Mouse (Mus musculus): ENCODE results near the gene Syt7. TPM values are rescaled to one million over a fixed set of nuclear protein-coding genes. Genes with fewer than 3 reads are reported as not detected.

Gene Syt7
- polyA plus RNA-seq, 1 experiment from 2014 or later = 4.7 TPM

GRCm38 (mm10) chr19:10433879-10434540 is 45.1 kb downstream of the Syt7 start:
- Histone ChIP-seq H3K27me3 (ENCODE audit: control insufficient read depth, insufficient read depth, low read length) (0 out of 2 replicates have a peak, but pooled peaks cover 5% of the 10 kb centered on the region), H3K36me3 (ENCODE audit: control insufficient read depth, insufficient read depth, low read length) (no peaks in the 10 kb centered on the region), H3K9ac (ENCODE audit: low read length) (no peak overlapping the region), H3K4me3 (ENCODE audit: low read depth, low read length) (no peak overlapping the region), H3K4me1 (ENCODE audit: control insufficient read depth, insufficient read depth, low read length) (no peaks in the 10 kb centered on the region), H3K4me2 (ENCODE audit: low read depth) (no peak overlapping the region), H3K27ac (ENCODE audit: low read depth, low read length) (no peak overlapping the region), H3K9me3 (ENCODE audit: control insufficient read depth, low read length) (no peaks in the 10 kb centered on the region)
- ATAC-seq (ENCODE audit: insufficient read depth, low FRiP score, low TSS enrichment) (no peak), DNase-seq (ENCODE audit: low spot score) (no peak)
- WGBS = 76% methylated on average over 9 of the region's 9 CpGs

- Histone ChIP-seq H3K4me2 (ENCODE audit: low read depth) (no peak overlapping the region), H3K27me3 (ENCODE audit: control insufficient read depth, insufficient read depth, low read length) (0 out of 2 replicates have a peak, but pooled peaks cover 5% of the 10 kb centered on the region), H3K4me1 (ENCODE audit: control insufficient read depth, insufficient read depth, low read length) (no peaks in the 10 kb centered on the region), H3K9me3 (ENCODE audit: control insufficient read depth, low read length) (no peaks in the 10 kb centered on the region), H3K4me3 (ENCODE audit: low read depth, low read length) (no peak overlapping the region), H3K36me3 (ENCODE audit: control insufficient read depth, insufficient read depth, low read length) (no peaks in the 10 kb centered on the region), H3K27ac (ENCODE audit: low read depth, low read length) (no peak overlapping the region), H3K9ac (ENCODE audit: low read length) (no peak overlapping the region)
- no peak for ATAC-seq (ENCODE audit: insufficient read depth, low FRiP score, low TSS enrichment)
- no peak for DNase-seq (ENCODE audit: low spot score)
- WGBS = 77% methylated on average over 6 of the region's 6 CpGs
Observed at GRCm38 (mm10) chr19:10434927-10435326, 46.0 kb downstream of the Syt7 start.

- Histone ChIP-seq H3K4me2 (ENCODE audit: low read depth) (no peak overlapping the region), H3K4me1 (ENCODE audit: control insufficient read depth, insufficient read depth, low read length) (no peaks in the 10 kb centered on the region), H3K9ac (ENCODE audit: low read length) (no peak overlapping the region), H3K9me3 (ENCODE audit: control insufficient read depth, low read length) (no peaks in the 10 kb centered on the region), H3K27me3 (ENCODE audit: control insufficient read depth, insufficient read depth, low read length) (0 out of 2 replicates have a peak, but pooled peaks cover 5% of the 10 kb centered on the region), H3K27ac (ENCODE audit: low read depth, low read length) (no peak overlapping the region), H3K36me3 (ENCODE audit: control insufficient read depth, insufficient read depth, low read length) (no peaks in the 10 kb centered on the region), H3K4me3 (ENCODE audit: low read depth, low read length) (no peak overlapping the region)
- ATAC-seq (ENCODE audit: insufficient read depth, low FRiP score, low TSS enrichment) = peak; percentile 48; the same call in 1 of the 2 replicates
- peak; percentile 74 for DNase-seq (ENCODE audit: low spot score)
- WGBS = 37% methylated on average over 3 of the region's 3 CpGs
Observed at GRCm38 (mm10) chr19:10435908-10436307, 47.0 kb downstream of the Syt7 start.

- Histone ChIP-seq H3K4me2 (ENCODE audit: low read depth) (no peak overlapping the region), H3K4me1 (ENCODE audit: control insufficient read depth, insufficient read depth, low read length) (no peaks in the 10 kb centered on the region), H3K27ac (ENCODE audit: low read depth, low read length) (no peak overlapping the region), H3K4me3 (ENCODE audit: low read depth, low read length) (no peak overlapping the region), H3K27me3 (ENCODE audit: control insufficient read depth, insufficient read depth, low read length) (0 out of 2 replicates have a peak, but pooled peaks cover 5% of the 10 kb centered on the region), H3K9me3 (ENCODE audit: control insufficient read depth, low read length) (no peaks in the 10 kb centered on the region), H3K36me3 (ENCODE audit: control insufficient read depth, insufficient read depth, low read length) (no peaks in the 10 kb centered on the region), H3K9ac (ENCODE audit: low read length) (no peak overlapping the region)
- 45% methylated on average over 1 of the region's 1 CpGs for WGBS
- ATAC-seq (ENCODE audit: insufficient read depth, low FRiP score, low TSS enrichment) (no peak), DNase-seq (ENCODE audit: low spot score) (no peak)
Observed at GRCm38 (mm10) chr19:10436726-10437125, 47.8 kb downstream of the Syt7 start.

- 0 out of 2 replicates have a peak, but pooled peaks have one; percentile 33 for ATAC-seq (ENCODE audit: insufficient read depth, low FRiP score, low TSS enrichment)
- no peak overlapping the region for H3K4me3 ChIP-seq (ENCODE audit: low read depth, low read length)
- no peaks in the 10 kb centered on the region for H3K4me1 ChIP-seq (ENCODE audit: control insufficient read depth, insufficient read depth, low read length)
- no peak overlapping the region for H3K4me2 ChIP-seq (ENCODE audit: low read depth)
- 70% methylated on average over 1 of the region's 1 CpGs for WGBS
- no peaks in the 10 kb centered on the region for H3K36me3 ChIP-seq (ENCODE audit: control insufficient read depth, insufficient read depth, low read length)
- 0 out of 2 replicates have a peak, but pooled peaks cover 5% of the 10 kb centered on the region for H3K27me3 ChIP-seq (ENCODE audit: control insufficient read depth, insufficient read depth, low read length)
- H3K9me3 ChIP-seq (ENCODE audit: control insufficient read depth, low read length) = no peaks in the 10 kb centered on the region
- DNase-seq (ENCODE audit: low spot score) = no peak
- no peak overlapping the region for H3K27ac ChIP-seq (ENCODE audit: low read depth, low read length)
- no peak overlapping the region for H3K9ac ChIP-seq (ENCODE audit: low read length)
Observed at GRCm38 (mm10) chr19:10437521-10437920, 48.6 kb downstream of the Syt7 start.

- ATAC-seq (ENCODE audit: insufficient read depth, low FRiP score, low TSS enrichment) (no peak), DNase-seq (ENCODE audit: low spot score) (no peak)
- H3K4me1 ChIP-seq (ENCODE audit: control insufficient read depth, insufficient read depth, low read length) = no peaks in the 10 kb centered on the region
- H3K27ac ChIP-seq (ENCODE audit: low read depth, low read length) = no peak overlapping the region
- no peak overlapping the region for H3K4me3 ChIP-seq (ENCODE audit: low read depth, low read length)
- H3K27me3 ChIP-seq (ENCODE audit: control insufficient read depth, insufficient read depth, low read length) = no peaks in the 10 kb centered on the region
- no peak overlapping the region for H3K4me2 ChIP-seq (ENCODE audit: low read depth)
- WGBS = 92% methylated on average over 15 of the region's 15 CpGs
- no peaks in the 10 kb centered on the region; the same call in 1 of the 2 replicates for H3K36me3 ChIP-seq (ENCODE audit: control insufficient read depth, insufficient read depth, low read length)
- H3K9me3 ChIP-seq (ENCODE audit: control insufficient read depth, low read length) = no peaks in the 10 kb centered on the region
- no peak overlapping the region for H3K9ac ChIP-seq (ENCODE audit: low read length)
Observed at GRCm38 (mm10) chr19:10444685-10445369, 55.9 kb downstream of the Syt7 start.

GRCm38 (mm10) chr19:10448275-10448674 is 59.4 kb downstream of the Syt7 start:
- H3K9ac ChIP-seq (ENCODE audit: low read length) = no peak overlapping the region
- no peak overlapping the region for H3K4me2 ChIP-seq (ENCODE audit: low read depth)
- no peaks in the 10 kb centered on the region for H3K27me3 ChIP-seq (ENCODE audit: control insufficient read depth, insufficient read depth, low read length)
- H3K4me1 ChIP-seq (ENCODE audit: control insufficient read depth, insufficient read depth, low read length) = no peaks in the 10 kb centered on the region
- no peak overlapping the region for H3K27ac ChIP-seq (ENCODE audit: low read depth, low read length)
- ATAC-seq (ENCODE audit: insufficient read depth, low FRiP score, low TSS enrichment) = no peak
- H3K9me3 ChIP-seq (ENCODE audit: control insufficient read depth, low read length) = no peaks in the 10 kb centered on the region
- no peak overlapping the region for H3K4me3 ChIP-seq (ENCODE audit: low read depth, low read length)
- no peaks in the 10 kb centered on the region; the same call in 1 of the 2 replicates for H3K36me3 ChIP-seq (ENCODE audit: control insufficient read depth, insufficient read depth, low read length)
- 91% methylated on average over 7 of the region's 7 CpGs for WGBS
- no peak for DNase-seq (ENCODE audit: low spot score)

- peak; percentile 15; the same call in 1 of the 2 replicates for ATAC-seq (ENCODE audit: insufficient read depth, low FRiP score, low TSS enrichment)
Observed at GRCm38 (mm10) chr19:10449190-10449589, 60.3 kb downstream of the Syt7 start.

More at GRCm38 (mm10) chr19:10449190-10449589, 60.3 kb downstream of the Syt7 start:
- no peaks in the 10 kb centered on the region for H3K9me3 ChIP-seq (ENCODE audit: control insufficient read depth, low read length)
- no peak overlapping the region for H3K27ac ChIP-seq (ENCODE audit: low read depth, low read length)
- 80% methylated on average over 6 of the region's 6 CpGs for WGBS
- no peak overlapping the region for H3K4me3 ChIP-seq (ENCODE audit: low read depth, low read length)
- no peaks in the 10 kb centered on the region for H3K4me1 ChIP-seq (ENCODE audit: control insufficient read depth, insufficient read depth, low read length)
- no peak for DNase-seq (ENCODE audit: low spot score)
- H3K27me3 ChIP-seq (ENCODE audit: control insufficient read depth, insufficient read depth, low read length) = no peaks in the 10 kb centered on the region; the same call in 1 of the 2 replicates
- no peak overlapping the region for H3K9ac ChIP-seq (ENCODE audit: low read length)
- no peak overlapping the region for H3K4me2 ChIP-seq (ENCODE audit: low read depth)
- no peaks in the 10 kb centered on the region; the same call in 1 of the 2 replicates for H3K36me3 ChIP-seq (ENCODE audit: control insufficient read depth, insufficient read depth, low read length)
